Mouse (Mus musculus): Measurements from ENCODE around the gene Pus7l.

Gene Pus7l

DNA sequence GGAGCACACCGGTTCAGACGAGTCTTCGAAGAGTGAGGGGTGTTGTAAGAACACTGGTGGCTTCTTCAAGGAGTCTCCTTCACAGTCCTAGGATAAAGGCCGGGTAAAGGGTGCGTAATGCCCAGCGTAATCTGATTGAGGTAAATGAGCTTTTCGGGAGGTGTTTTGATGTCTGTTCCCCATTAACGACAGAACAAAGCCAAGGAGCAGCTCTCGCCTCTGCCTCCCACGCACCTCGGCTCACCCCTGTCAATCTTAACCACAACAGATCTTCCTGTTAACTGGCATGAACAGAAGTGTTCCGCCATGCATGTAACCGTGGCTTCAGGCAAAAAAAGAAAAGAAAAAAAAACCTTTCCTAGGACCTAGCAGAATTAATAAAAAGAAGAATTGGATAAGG is 64.6 kb downstream of the Pus7l start:
- DNase-seq (ENCODE audit: low read depth, low spot score): no peak

DNA sequence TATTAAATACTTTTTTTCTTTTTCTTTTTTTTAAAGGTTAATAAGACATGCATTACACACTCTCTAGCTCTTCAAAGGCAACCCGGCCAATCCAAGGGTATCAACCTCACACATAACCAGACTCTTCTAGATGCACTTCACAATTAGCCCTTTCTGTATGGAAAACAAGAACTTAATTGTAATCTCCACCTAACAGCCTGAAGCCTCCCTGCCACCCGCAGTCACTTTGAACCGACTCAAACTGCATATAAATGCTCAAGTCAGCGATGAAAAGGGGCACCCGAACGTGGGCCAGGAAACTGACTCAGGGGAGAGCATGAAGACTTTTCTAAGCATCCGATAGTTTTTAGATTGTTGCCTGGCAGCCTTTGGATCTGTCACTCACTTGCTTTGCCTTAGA is 66.1 kb downstream of the Pus7l start:
- no peak for DNase-seq (ENCODE audit: low read depth, low spot score)

DNA sequence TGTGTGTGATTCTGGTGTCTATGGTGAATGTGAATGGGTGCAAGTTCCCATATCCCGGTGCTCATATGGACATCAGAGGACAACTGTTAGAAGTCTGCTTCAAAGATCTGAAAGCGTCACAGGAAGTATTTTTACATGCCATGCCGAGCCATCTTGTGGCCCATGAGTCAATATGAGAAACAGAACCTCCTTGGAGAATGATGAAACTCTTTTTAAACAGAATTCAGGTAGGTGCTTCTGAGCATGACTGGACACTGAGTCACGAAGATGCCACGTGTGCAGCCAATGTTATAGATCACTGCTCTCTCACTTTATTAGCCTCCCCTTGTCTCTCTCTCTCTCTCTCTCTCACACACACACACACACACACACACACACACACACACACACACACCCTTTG is 67.4 kb downstream of the Pus7l start:
- DNase-seq (ENCODE audit: low read depth, low spot score): no peak
